Mouse (Mus musculus) lung, postnatal 0 days (tissue): ENCODE results near the gene Ano4.

ENCODE experiments used
- CTCF ChIP-seq: IDR thresholded peaks from 2 replicates; pipeline ENCODE4 v1.5.1; 2016; ENCODE audit warnings: antibody characterized with exemption, mild to moderate bottlenecking
- EP300 ChIP-seq: IDR thresholded peaks from 2 replicates; pipeline ENCODE4 v1.6.1; 2016; ENCODE audit warnings: antibody characterized with exemption, mild to moderate bottlenecking, control low read depth

DNA sequence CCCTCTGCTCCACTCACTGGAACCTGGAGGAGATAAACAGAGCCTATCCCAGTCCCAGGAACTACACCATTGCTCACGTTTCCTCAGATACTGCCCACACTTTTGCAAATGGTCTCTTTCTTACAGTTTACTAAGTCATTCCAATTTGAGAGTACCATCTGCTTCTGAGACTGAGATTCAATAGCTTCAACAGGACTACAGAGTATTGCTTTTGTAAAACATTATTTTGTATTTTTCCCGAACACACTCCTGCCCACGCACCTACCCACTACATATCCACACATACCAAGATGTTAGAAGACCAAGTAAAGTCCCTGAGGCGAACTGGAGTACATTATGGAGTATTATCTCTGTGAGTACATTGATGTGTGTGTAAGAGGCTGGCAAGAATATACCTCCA lies 166.6 kb downstream of the Ano4 start:
- TF ChIP-seq EP300 (no peak), CTCF (no peak)
